Mouse (Mus musculus) kidney, adult 10 weeks (tissue): ENCODE results near the gene Prm2. TPM values are rescaled to one million over a fixed set of nuclear protein-coding genes. Genes with fewer than 3 reads are reported as not detected.

Experiments used
- polyA plus RNA-seq: library from polyadenylated mRNA; stranded (reverse); fragments of 350-450 nt; fragmentation: Illumina TruSeq; extraction: RNeasy Lipid Tissue Mini Kit (QIAGEN cat#74804); gene quantifications from one replicate; pipeline ENCODE4 v1.2.3, GENCODE M21; 2014; ENCODE audit warnings: low read depth, low replicate concordance

Gene Prm2
- not detected for polyA plus RNA-seq

DNA sequence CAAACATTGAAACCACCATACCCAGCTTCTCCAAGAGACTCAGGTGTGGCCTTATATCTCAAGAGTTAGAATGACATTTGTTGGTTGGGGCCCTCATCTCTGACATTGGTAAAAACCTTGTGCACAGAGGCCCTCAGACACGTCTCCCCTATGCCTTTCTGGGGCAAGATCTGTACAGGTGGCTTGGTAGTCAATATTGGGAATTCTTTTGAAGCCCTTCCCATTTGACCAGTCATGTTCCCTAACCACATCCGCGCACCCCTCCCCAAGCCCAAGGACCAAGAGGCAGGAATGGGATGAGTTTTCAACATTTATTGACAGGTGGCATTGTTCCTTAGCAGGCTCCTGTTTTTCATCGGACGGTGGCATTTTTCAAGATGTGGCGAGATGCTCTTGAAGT is at the start of gene Prm2:
Prm2 (minus strand) TSS at position 101 of the 400 bp plus-strand sequence.

GRCm38 (mm10) chr16:10834911-10835587 is 39.1 kb upstream of the Prm2 start, which contains the start of gene Rmi2:
Gene Rmi2 (plus strand): TSS chr16:10835059.

GRCm38 (mm10) chr16:10812865-10813371 is 17.0 kb upstream of the Prm2 start, which contains the start of gene Gm11172:
Gene Gm11172 (plus strand): TSS chr16:10812915.

GRCm38 (mm10) chr16:10805789-10806527 is 10.0 kb upstream of the Prm2 start, which contains the start of gene Prm1:
Gene Prm1 (minus strand): TSS chr16:10805839.

GRCm38 (mm10) chr16:10790702-10791101 is 5.2 kb downstream of the Prm2 start, which contains the start of gene Prm3:
Gene Prm3 (minus strand): TSS chr16:10790914.

DNA sequence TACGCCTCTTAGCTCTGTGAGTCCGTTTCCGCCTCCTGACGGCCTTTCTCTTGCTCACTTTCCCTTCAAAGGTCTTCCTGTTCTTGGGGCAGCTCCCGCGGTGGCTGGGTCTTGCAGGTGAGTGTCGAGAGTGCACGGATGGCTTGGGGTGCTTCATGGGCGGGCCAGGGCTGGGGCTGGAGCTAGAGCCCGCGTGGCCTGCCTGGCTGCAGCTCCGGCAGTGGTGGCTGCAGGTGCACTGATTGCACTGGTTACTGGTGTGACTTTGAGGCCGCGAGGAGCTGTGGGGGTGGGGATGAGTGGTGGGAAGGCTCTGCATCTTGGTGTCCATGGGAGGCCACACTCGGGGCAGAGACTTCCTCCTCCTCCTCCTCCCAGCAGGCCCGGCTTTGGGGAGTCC is 7.7 kb downstream of the Prm2 start, which contains the start of gene Tnp2:
Tnp2 (minus strand) TSS at position 390 of the 400 bp plus-strand sequence.

DNA sequence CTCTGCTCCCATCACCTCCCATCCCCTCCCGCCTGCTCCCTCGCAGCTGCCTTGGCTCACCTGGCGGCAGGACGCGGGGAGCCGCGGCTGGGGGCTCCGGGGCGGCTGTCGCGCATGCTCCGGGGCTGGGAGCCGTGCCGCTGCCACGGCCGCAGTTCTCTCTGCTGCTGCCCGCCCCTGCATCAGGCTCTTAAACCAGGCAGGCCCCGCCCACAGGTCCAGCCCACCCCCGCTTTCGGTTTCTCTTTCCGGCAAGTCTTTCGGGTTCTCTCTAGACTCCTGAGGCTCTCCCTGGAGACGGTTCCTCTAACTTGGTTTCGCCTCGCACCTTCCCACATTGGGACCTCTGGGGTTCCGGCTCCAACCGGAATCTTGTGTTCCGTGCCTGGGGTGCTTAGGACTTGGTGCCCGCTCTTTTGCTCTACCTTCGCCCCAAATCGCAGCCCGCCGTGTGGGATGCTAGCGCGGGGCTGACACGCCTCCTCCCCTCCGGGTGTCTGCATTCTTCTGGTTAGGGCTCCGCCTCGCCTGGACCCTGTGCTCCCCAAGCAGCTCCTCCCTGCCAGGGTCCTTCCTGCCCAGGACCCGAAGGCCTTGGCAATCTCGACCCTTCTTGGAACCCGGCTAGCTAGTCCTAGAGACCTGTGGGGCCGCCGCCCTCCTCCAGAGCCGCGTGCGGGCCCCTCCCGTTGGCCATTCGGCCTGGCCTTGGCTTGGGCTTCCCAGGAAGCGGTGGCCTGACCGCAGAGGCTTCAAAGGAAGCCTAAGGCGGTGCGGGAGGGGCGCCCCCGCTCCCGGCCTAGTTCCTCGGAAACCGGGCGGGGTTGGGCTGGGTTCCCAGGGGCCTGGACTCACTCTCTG is 10.3 kb downstream of the Prm2 start, which contains the start of gene Socs1:
Socs1 (minus strand) TSS at position 166 of the 861 bp plus-strand sequence.

Other genes starting within 250 kb of the Prm2 start
- gene Socs1, start 10.6 kb downstream of the Prm2 start, polyA plus RNA-seq = not detected
- not detected for gene Tnp2, start 7.5 kb downstream of the Prm2 start, polyA plus RNA-seq
- gene Prm3, start 5.2 kb downstream of the Prm2 start, polyA plus RNA-seq = not detected
- not detected for gene Prm1, start 9.7 kb upstream of the Prm2 start, polyA plus RNA-seq
- not detected for gene Gm11172, start 16.8 kb upstream of the Prm2 start, polyA plus RNA-seq
- not detected for gene Rmi2, start 38.9 kb upstream of the Prm2 start, polyA plus RNA-seq